Mouse (Mus musculus) limb, embryonic 10.5 days (tissue): Measurements from ENCODE around the gene Kif17. TPM values are rescaled to one million over a fixed set of nuclear protein-coding genes. Genes with fewer than 3 reads are reported as not detected.

ENCODE experiments used
- DNase-seq: peaks from one replicate; pipeline ENCODE4 v3.0.0-alpha.2; 2017; ENCODE audit warnings: low spot score
- H3K27ac ChIP-seq: fragments of 300-500 bp; sonication (generic); 2 replicates; pipeline ENCODE4 v1.5.1; 2016; ENCODE audit warnings: mild to moderate bottlenecking
- H3K27me3 ChIP-seq: fragments of 300-500 bp; sonication (generic); 2 replicates; pipeline ENCODE4 v1.6.1; 2016; ENCODE audit warnings: low read depth, mild to moderate bottlenecking; ENCODE audit not compliant: poor library complexity, severe bottlenecking
- H3K36me3 ChIP-seq: fragments of 300-500 bp; sonication (generic); 2 replicates; pipeline ENCODE4 v1.6.1; 2016; ENCODE audit warnings: mild to moderate bottlenecking, moderate library complexity
- H3K4me1 ChIP-seq: fragments of 300-500 bp; sonication (generic); 2 replicates; pipeline ENCODE4 v1.6.1; 2016
- H3K4me3 ChIP-seq: fragments of 300-500 bp; sonication (generic); 2 replicates; pipeline ENCODE4 v1.5.1; 2016; ENCODE audit warnings: mild to moderate bottlenecking, moderate library complexity
- H3K9me3 ChIP-seq: fragments of 300-500 bp; sonication (generic); replicated peaks from 2 replicates; pipeline ENCODE4 v1.6.1; 2016; ENCODE audit warnings: mild to moderate bottlenecking
- WGBS: fragments of 180-500 bp; shearing (Covaris S2); methylation state at CpG from one replicate; pipeline ENCODE4 v1.1.7; 2016; 5-methylcytosine and 5-hydroxymethylcytosine counted together
- polyA plus RNA-seq: library from polyadenylated mRNA; unstranded; fragments of >200 nt; fragmentation: Nextera tagmentation; extraction: Ambion mirVana; gene quantifications from 2 replicates; pipeline ENCODE4 v1.2.1, GENCODE M21; 2016

Gene Kif17
- polyA plus RNA-seq, 1 experiment from 2014 or later, result 0.99 TPM

DNA sequence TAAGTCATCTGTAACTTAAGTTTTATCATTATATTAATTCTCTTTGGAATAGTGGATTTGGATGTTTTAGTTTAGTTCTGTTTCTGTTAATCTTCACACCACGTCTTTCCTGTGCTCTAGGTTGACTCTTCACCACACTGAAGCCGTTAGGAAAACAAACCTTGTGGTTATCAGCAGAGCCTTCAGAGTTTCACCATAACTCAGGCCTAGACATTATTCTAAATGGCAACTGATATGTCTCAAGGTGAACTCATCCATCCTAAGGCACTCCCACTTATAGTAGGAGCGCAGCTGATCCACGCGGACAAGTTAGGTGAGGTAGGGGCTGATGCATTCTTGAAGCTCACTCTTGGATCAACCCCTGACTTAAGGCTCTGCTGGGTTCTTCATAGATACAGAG lies 28.8 kb upstream of the Kif17 start:
- Histone ChIP-seq H3K27me3 (no peaks in the 10 kb centered on the region), H3K36me3 (peaks cover 80% of the 10 kb centered on the region), H3K4me3 (no peak overlapping the region), H3K9me3 (no peaks in the 10 kb centered on the region), H3K27ac (no peak overlapping the region), H3K4me1 (peaks cover 17% of the 10 kb centered on the region)
- WGBS, result 93% methylated on average over 5 of the region's 5 CpGs
- DNase-seq, result no peak

GRCm38 (mm10) chr4:138222396-138222795 lies 27.8 kb upstream of the Kif17 start:
- H3K36me3 ChIP-seq, result peaks cover 86% of the 10 kb centered on the region

GRCm38 (mm10) chr4:138223623-138224022 lies 26.6 kb upstream of the Kif17 start:
- Histone ChIP-seq H3K9me3 (no peaks in the 10 kb centered on the region), H3K4me1 (peaks cover 10% of the 10 kb centered on the region)

More at GRCm38 (mm10) chr4:138222396-138222795, 27.8 kb upstream of the Kif17 start:
- H3K27me3 ChIP-seq, result no peaks in the 10 kb centered on the region
- peaks cover 17% of the 10 kb centered on the region for H3K4me1 ChIP-seq
- H3K27ac ChIP-seq, result no peak overlapping the region
- H3K4me3 ChIP-seq, result no peak overlapping the region
- no peaks in the 10 kb centered on the region for H3K9me3 ChIP-seq
- 91% methylated on average over 5 of the region's 5 CpGs for WGBS
- DNase-seq, result no peak

GRCm38 (mm10) chr4:138246756-138247665 lies 3.2 kb upstream of the Kif17 start:
- Histone ChIP-seq H3K27me3 (peaks cover 44% of the 10 kb centered on the region), H3K4me1 (peaks cover 30% of the 10 kb centered on the region), H3K27ac (no peak overlapping the region), H3K9me3 (no peaks in the 10 kb centered on the region), H3K4me3 (no peak overlapping the region), H3K36me3 (peaks cover 59% of the 10 kb centered on the region)
- WGBS, result 77% methylated on average over 27 of the region's 27 CpGs
- no peak for DNase-seq

More at GRCm38 (mm10) chr4:138223623-138224022, 26.6 kb upstream of the Kif17 start:
- no peak for DNase-seq
- 91% methylated on average over 10 of the region's 10 CpGs for WGBS
- no peaks in the 10 kb centered on the region for H3K27me3 ChIP-seq
- H3K27ac ChIP-seq, result no peak overlapping the region
- H3K36me3 ChIP-seq, result peaks cover 90% of the 10 kb centered on the region
- H3K4me3 ChIP-seq, result no peak overlapping the region

DNA sequence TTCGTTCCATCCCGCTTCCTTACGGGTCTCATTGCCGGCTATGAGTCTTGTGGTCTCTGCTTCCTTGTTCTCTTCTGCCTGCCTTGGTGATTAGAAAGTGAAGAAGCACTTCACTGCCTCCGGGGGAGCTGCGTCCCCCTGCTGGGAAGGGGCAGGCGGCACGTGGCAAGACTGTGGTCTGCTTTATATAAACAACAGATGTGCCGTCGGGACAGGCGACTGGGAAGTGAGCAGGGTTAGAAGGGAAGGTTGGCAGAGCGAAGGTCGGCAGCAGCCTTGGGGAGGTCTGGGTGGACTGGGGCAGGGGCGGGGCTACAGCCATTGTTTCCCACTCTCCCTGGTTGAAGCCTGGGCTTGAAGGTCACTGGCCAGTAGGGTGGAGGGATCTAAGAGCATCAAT lies 1.6 kb downstream of the Kif17 start:
- DNase-seq, result peak; percentile 83
- peaks cover 14% of the 10 kb centered on the region for H3K36me3 ChIP-seq
- H3K27ac ChIP-seq, result peak overlapping the region; percentile 83
- H3K9me3 ChIP-seq, result no peaks in the 10 kb centered on the region
- peaks cover 47% of the 10 kb centered on the region for H3K4me1 ChIP-seq
- peak overlapping the region; percentile 72 for H3K4me3 ChIP-seq
- peaks cover 92% of the 10 kb centered on the region for H3K27me3 ChIP-seq
- 0% methylated on average over 14 of the region's 14 CpGs for WGBS

DNA sequence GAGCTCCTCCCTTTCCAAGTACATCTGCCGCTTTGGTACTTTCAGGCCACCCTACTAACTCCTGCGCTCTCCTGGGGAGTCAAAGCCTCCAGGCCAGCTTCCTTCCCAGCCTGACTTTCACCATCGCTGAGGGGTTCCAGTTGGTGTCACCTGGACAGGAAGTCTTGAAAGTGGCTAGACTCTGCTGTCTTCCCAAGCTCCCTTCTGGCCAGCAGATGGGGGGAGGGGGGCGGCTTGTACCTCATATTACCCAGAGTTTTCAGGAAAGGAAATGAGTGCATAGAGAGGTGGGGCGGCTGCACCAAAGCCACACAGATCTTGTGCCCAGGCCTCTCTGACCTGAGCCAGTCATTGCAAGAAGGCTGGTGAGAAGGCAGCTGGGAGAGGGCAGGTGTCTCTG lies 2.0 kb downstream of the Kif17 start:
- Histone ChIP-seq H3K27me3 (peaks cover 94% of the 10 kb centered on the region), H3K4me1 (peaks cover 47% of the 10 kb centered on the region), H3K36me3 (peaks cover 10% of the 10 kb centered on the region), H3K27ac (peak overlapping the region; percentile 83), H3K4me3 (peak overlapping the region; percentile 72), H3K9me3 (no peaks in the 10 kb centered on the region)
- peak; percentile 63 for DNase-seq
- 6% methylated on average over 5 of the region's 5 CpGs for WGBS

GRCm38 (mm10) chr4:138257116-138257687 lies 7.0 kb downstream of the Kif17 start:
- H3K9me3 ChIP-seq, result no peaks in the 10 kb centered on the region
- peaks cover 91% of the 10 kb centered on the region for H3K27me3 ChIP-seq
- H3K27ac ChIP-seq, result no peak overlapping the region
- no peak overlapping the region for H3K4me3 ChIP-seq
- 85% methylated on average over 22 of the region's 22 CpGs for WGBS
- peaks cover 22% of the 10 kb centered on the region for H3K4me1 ChIP-seq
- no peak for DNase-seq
- peaks cover 12% of the 10 kb centered on the region; the same call in 1 of the 2 replicates for H3K36me3 ChIP-seq

- H3K4me1 ChIP-seq, result peaks cover 16% of the 10 kb centered on the region
- no peaks in the 10 kb centered on the region for H3K9me3 ChIP-seq
- peaks cover 88% of the 10 kb centered on the region for H3K27me3 ChIP-seq
- no peak for DNase-seq
- no peak overlapping the region for H3K4me3 ChIP-seq
- peaks cover 13% of the 10 kb centered on the region; the same call in 1 of the 2 replicates for H3K36me3 ChIP-seq
- no peak overlapping the region for H3K27ac ChIP-seq
- 82% methylated on average over 7 of the region's 7 CpGs for WGBS
Observed at GRCm38 (mm10) chr4:138258663-138259062, 8.4 kb downstream of the Kif17 start.

DNA sequence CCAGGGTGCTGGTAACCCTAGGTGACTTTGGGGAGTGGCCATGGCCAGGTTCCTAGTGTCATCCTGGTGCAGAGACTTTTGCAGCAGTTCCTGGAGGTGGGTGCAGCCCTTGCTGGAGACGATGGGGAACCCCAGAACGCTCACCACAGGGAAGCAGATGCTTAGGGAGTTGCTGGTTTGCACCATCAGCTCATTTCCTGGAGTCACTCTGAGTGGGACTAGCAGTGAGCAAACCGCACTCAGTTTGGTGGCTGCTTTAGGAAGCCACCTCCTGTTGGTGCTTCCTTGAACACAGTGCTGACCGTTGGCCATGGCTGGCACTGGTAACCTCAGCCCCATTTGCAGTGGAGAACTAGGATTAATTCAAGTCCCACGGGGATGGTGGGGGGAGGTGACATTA lies 9.2 kb downstream of the Kif17 start:
- Histone ChIP-seq H3K9me3 (no peaks in the 10 kb centered on the region), H3K27me3 (peaks cover 88% of the 10 kb centered on the region), H3K36me3 (peaks cover 13% of the 10 kb centered on the region; the same call in 1 of the 2 replicates), H3K4me3 (no peak overlapping the region), H3K4me1 (peaks cover 15% of the 10 kb centered on the region), H3K27ac (no peak overlapping the region)
- WGBS, result 84% methylated on average over 5 of the region's 5 CpGs
- DNase-seq, result no peak

DNA sequence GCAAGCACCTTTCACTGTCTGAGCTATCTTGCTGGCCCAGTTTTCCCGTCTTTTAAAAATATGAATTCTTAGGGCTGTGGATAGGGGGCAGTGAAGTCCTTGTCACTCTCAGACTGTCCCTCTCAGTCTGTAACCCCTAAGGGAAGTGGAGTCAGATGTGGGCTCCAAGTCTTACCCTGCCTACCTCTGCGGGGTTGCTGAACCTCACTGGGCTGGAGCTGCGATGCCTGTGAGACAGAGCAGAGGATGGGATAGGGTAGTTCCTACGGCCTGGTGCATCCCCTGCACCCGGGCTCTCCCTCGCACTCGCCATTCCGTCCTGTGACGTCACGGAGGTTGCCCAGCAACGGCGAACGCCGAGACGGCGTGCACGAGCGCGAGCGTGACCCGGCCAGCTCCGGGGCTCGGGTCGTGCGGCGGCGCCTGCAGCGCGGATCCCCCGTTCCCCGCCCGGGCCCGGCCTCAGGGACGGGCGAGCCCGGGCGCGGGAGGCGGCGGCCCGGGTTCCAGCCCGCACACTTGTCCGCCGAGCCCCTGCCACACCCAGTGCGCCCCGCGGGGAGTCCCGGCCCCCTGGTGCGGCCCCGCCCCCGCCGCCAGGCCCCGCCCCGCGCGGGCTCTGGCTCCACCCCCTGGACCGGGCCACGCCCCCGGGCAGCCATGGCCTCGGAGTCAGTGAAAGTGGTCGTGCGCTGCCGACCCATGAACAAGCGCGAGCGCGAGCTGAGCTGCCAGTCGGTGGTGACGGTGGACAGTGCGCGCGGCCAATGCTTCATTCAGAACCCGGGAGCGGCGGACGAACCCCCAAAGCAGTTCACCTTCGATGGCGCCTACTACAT lies 11.8 kb downstream of the Kif17 start:
- Histone ChIP-seq H3K36me3 (peaks cover 10% of the 10 kb centered on the region; the same call in 1 of the 2 replicates), H3K9me3 (no peaks in the 10 kb centered on the region), H3K4me3 (peak overlapping the region; percentile 70), H3K27me3 (peaks cover 72% of the 10 kb centered on the region), H3K27ac (peak overlapping the region; percentile 54), H3K4me1 (peaks cover 15% of the 10 kb centered on the region)
- under 1% methylated on average over 72 of the region's 78 CpGs for WGBS
- DNase-seq, result peak; percentile 96

GRCm38 (mm10) chr4:138267869-138268268 lies 17.6 kb downstream of the Kif17 start:
- Histone ChIP-seq H3K27me3 (peaks cover 28% of the 10 kb centered on the region), H3K9me3 (no peaks in the 10 kb centered on the region), H3K36me3 (no peaks in the 10 kb centered on the region), H3K4me3 (no peak overlapping the region), H3K4me1 (peaks cover 1% of the 10 kb centered on the region), H3K27ac (no peak overlapping the region)
- DNase-seq, result no peak
- 87% methylated on average over 10 of the region's 10 CpGs for WGBS
